Mouse (Mus musculus): ENCODE results near the gene Slc25a10. TPM values are rescaled to one million over a fixed set of nuclear protein-coding genes. Genes with fewer than 3 reads are reported as not detected.

The Slc25a10 gene
- polyA plus RNA-seq, 1 experiment: 154 TPM

GRCm38 (mm10) chr11:120520967-120521540, 29.4 kb downstream of the Slc25a10 start:
- Histone ChIP-seq H3K36me3 (ENCODE audit: control insufficient read depth, insufficient read depth) (no peaks in the 10 kb centered on the region), H3K27me3 (ENCODE audit: control insufficient read depth, insufficient read depth, insufficient read length) (no peaks in the 10 kb centered on the region), H3K79me2 (ENCODE audit: control insufficient read depth, insufficient read depth) (no peaks in the 10 kb centered on the region)

GRCm38 (mm10) chr11:120522581-120522980, 30.9 kb downstream of the Slc25a10 start:
- Histone ChIP-seq H3K79me2 (ENCODE audit: control insufficient read depth, insufficient read depth) (no peaks in the 10 kb centered on the region), H3K36me3 (ENCODE audit: control insufficient read depth, insufficient read depth) (no peaks in the 10 kb centered on the region)
- TF ChIP-seq FOSL1 (IDR thresholded peaks at IDR 0.05; ENCODE audit: insufficient read depth, low read length, poor library complexity, severe bottlenecking): no peak
- no peak for TF ChIP-seq CEBPB (IDR thresholded peaks at IDR 0.05; ENCODE audit: low read depth)
- TF ChIP-seq MAX (IDR thresholded peaks at IDR 0.05): no peak
- TF ChIP-seq USF1 (IDR thresholded peaks at IDR 0.05; ENCODE audit: low read depth): no peak
- TF ChIP-seq MYOD1 (IDR thresholded peaks at IDR 0.05; ENCODE audit: control insufficient read depth, insufficient read length, low read depth): no peak
- no peak for TF ChIP-seq CTCF (IDR thresholded peaks at IDR 0.05; ENCODE audit: control insufficient read depth, insufficient read depth, insufficient read length)
- TF ChIP-seq MYOG (IDR thresholded peaks at IDR 0.05; ENCODE audit: control insufficient read depth, extremely low read depth, insufficient read length): no peak

More at GRCm38 (mm10) chr11:120520967-120521540, 29.4 kb downstream of the Slc25a10 start:
- H3K4me3 ChIP-seq (ENCODE audit: insufficient read depth, poor library complexity, severe bottlenecking): no peak overlapping the region
- no peak overlapping the region for H3ac ChIP-seq (ENCODE audit: control insufficient read depth, insufficient read length, low read depth)
- H3K79me3 ChIP-seq (ENCODE audit: low read depth): no peaks in the 10 kb centered on the region
- TF ChIP-seq FOSL1 (IDR thresholded peaks at IDR 0.05; ENCODE audit: insufficient read depth, low read length, poor library complexity, severe bottlenecking) (no peak), CTCF (IDR thresholded peaks at IDR 0.05; ENCODE audit: control insufficient read depth, insufficient read depth, insufficient read length) (no peak), CEBPB (IDR thresholded peaks at IDR 0.05; ENCODE audit: low read depth) (no peak), MYOG (IDR thresholded peaks at IDR 0.05; ENCODE audit: control insufficient read depth, extremely low read depth, insufficient read length) (no peak), MYOD1 (IDR thresholded peaks at IDR 0.05; ENCODE audit: control insufficient read depth, insufficient read length, low read depth) (no peak), MAX (IDR thresholded peaks at IDR 0.05) (no peak), USF1 (IDR thresholded peaks at IDR 0.05; ENCODE audit: low read depth) (no peak)

GRCm38 (mm10) chr11:120525959-120526358, 34.3 kb downstream of the Slc25a10 start:
- Histone ChIP-seq H3K79me3 (ENCODE audit: low read depth) (no peaks in the 10 kb centered on the region), H3K36me3 (ENCODE audit: control insufficient read depth, insufficient read depth) (no peaks in the 10 kb centered on the region), H3K79me2 (ENCODE audit: control insufficient read depth, insufficient read depth) (no peaks in the 10 kb centered on the region), H3K27me3 (ENCODE audit: control insufficient read depth, insufficient read depth, insufficient read length) (peaks cover 37% of the 10 kb centered on the region), H3ac (ENCODE audit: control insufficient read depth, insufficient read length, low read depth) (no peak overlapping the region), H3K4me3 (ENCODE audit: insufficient read depth, poor library complexity, severe bottlenecking) (no peak overlapping the region)
- TF ChIP-seq USF1 (IDR thresholded peaks at IDR 0.05; ENCODE audit: low read depth) (no peak), MYOD1 (IDR thresholded peaks at IDR 0.05; ENCODE audit: control insufficient read depth, insufficient read length, low read depth) (no peak), MAX (IDR thresholded peaks at IDR 0.05) (no peak), MYOG (IDR thresholded peaks at IDR 0.05; ENCODE audit: control insufficient read depth, extremely low read depth, insufficient read length) (no peak), FOSL1 (IDR thresholded peaks at IDR 0.05; ENCODE audit: insufficient read depth, low read length, poor library complexity, severe bottlenecking) (no peak), CEBPB (IDR thresholded peaks at IDR 0.05; ENCODE audit: low read depth) (no peak), CTCF (IDR thresholded peaks at IDR 0.05; ENCODE audit: control insufficient read depth, insufficient read depth, insufficient read length) (no peak)

More at GRCm38 (mm10) chr11:120522581-120522980, 30.9 kb downstream of the Slc25a10 start:
- Histone ChIP-seq H3K4me3 (ENCODE audit: insufficient read depth, poor library complexity, severe bottlenecking) (no peak overlapping the region), H3ac (ENCODE audit: control insufficient read depth, insufficient read length, low read depth) (no peak overlapping the region), H3K79me3 (ENCODE audit: low read depth) (no peaks in the 10 kb centered on the region), H3K27me3 (ENCODE audit: control insufficient read depth, insufficient read depth, insufficient read length) (peaks cover 3% of the 10 kb centered on the region)

- H3K4me3 ChIP-seq (ENCODE audit: insufficient read depth, poor library complexity, severe bottlenecking): no peak overlapping the region
- H3K36me3 ChIP-seq (ENCODE audit: control insufficient read depth, insufficient read depth): no peaks in the 10 kb centered on the region
- H3K79me3 ChIP-seq (ENCODE audit: low read depth): no peaks in the 10 kb centered on the region
- H3ac ChIP-seq (ENCODE audit: control insufficient read depth, insufficient read length, low read depth): no peak overlapping the region
- H3K79me2 ChIP-seq (ENCODE audit: control insufficient read depth, insufficient read depth): no peaks in the 10 kb centered on the region
- TF ChIP-seq CTCF (IDR thresholded peaks at IDR 0.05; ENCODE audit: control insufficient read depth, insufficient read depth, insufficient read length): no peak
- H3K27me3 ChIP-seq (ENCODE audit: control insufficient read depth, insufficient read depth, insufficient read length): peaks cover 55% of the 10 kb centered on the region
Observed at GRCm38 (mm10) chr11:120527690-120528354, 36.2 kb downstream of the Slc25a10 start.

GRCm38 (mm10) chr11:120528903-120529302, 37.3 kb downstream of the Slc25a10 start:
- Histone ChIP-seq H3K36me3 (ENCODE audit: control insufficient read depth, insufficient read depth) (no peaks in the 10 kb centered on the region), H3K4me3 (ENCODE audit: insufficient read depth, poor library complexity, severe bottlenecking) (no peak overlapping the region), H3ac (ENCODE audit: control insufficient read depth, insufficient read length, low read depth) (no peak overlapping the region), H3K27me3 (ENCODE audit: control insufficient read depth, insufficient read depth, insufficient read length) (peaks cover 65% of the 10 kb centered on the region), H3K79me2 (ENCODE audit: control insufficient read depth, insufficient read depth) (no peaks in the 10 kb centered on the region), H3K79me3 (ENCODE audit: low read depth) (no peaks in the 10 kb centered on the region)
- no peak for TF ChIP-seq USF1 (IDR thresholded peaks at IDR 0.05; ENCODE audit: low read depth)
- no peak for TF ChIP-seq MYOG (IDR thresholded peaks at IDR 0.05; ENCODE audit: control insufficient read depth, extremely low read depth, insufficient read length)
- no peak for TF ChIP-seq FOSL1 (IDR thresholded peaks at IDR 0.05; ENCODE audit: insufficient read depth, low read length, poor library complexity, severe bottlenecking)
- no peak for TF ChIP-seq MAX (IDR thresholded peaks at IDR 0.05)
- TF ChIP-seq CEBPB (IDR thresholded peaks at IDR 0.05; ENCODE audit: low read depth): no peak
- TF ChIP-seq MYOD1 (IDR thresholded peaks at IDR 0.05; ENCODE audit: control insufficient read depth, insufficient read length, low read depth): no peak
- no peak for TF ChIP-seq CTCF (IDR thresholded peaks at IDR 0.05; ENCODE audit: control insufficient read depth, insufficient read depth, insufficient read length)
